Comparison of ENCODE assay signal across 8 mouse cellular contexts in the genomic region with DNA sequence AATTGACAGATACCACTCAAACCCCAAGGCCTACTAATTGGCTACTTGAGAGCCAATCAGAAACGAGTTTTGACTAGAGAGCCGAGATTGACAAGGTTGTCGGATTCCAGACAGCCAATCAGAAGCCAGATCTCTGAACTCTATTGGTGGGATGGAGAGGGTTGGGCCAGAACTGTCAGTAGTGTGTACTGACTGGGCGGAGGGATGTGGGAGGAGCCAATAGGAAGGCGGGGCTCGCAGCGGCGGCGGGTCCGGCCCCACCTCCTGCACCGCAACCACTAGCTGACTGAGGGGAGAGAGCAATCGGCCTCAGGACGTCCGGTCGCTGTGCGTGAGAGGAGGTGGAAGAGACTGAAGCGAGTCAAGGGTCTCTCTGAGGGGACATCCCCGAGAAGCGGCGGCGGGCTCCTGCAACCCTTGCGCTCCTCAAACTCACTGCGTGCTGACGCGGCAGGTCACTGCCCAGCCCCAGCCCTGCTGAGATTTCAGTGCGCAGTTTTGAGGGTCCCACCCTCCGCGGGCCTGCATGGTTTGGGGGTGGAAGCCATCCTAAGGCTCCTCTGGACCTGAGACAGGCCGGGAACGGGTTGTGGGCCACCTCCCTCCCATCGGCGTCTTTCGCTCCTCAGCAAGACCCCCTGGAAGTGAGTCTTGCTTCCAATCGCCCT. TPM values are rescaled to one million over a fixed set of nuclear protein-coding genes. Genes with fewer than 3 reads are reported as not detected.
DNase-seq lines count a peak whose midpoint lies in the region; ATAC-seq and TF ChIP-seq lines count a peak whose summit lies in the region.

Hykk (plus strand) TSS at position 274 of the 668 bp plus-strand sequence.

- no peaks in the 10 kb centered on the region; a peak in 1 of 4 replicates for H3K4me1 ChIP-seq in CH12.LX (ENCODE audit: control insufficient read depth in 1 of 2, insufficient read depth in 2 of 2)
- peaks cover 9% of the 10 kb centered on the region for H3K4me1 ChIP-seq in forebrain, embryonic 13.5 days
- H3K4me1 ChIP-seq in heart, postnatal 0 days (ENCODE audit: control insufficient read depth, insufficient read depth): no peaks in the 10 kb centered on the region
- 0 out of 4 replicates have a peak, but pooled peaks cover 0 to 2% of the 10 kb centered on the region in 2 experiments for H3K4me1 ChIP-seq in liver, embryonic 14.5 days (replicated peaks; ENCODE audit: control insufficient read depth in 2 of 2, insufficient read depth in 2 of 2, low read length in 1 of 2)
- H3K4me1 ChIP-seq in stomach, embryonic 15.5 days: no peaks in the 10 kb centered on the region

- no peaks in the 10 kb centered on the region for H3K79me2 ChIP-seq in CH12.LX (replicated peaks; ENCODE audit: control insufficient read depth, extremely low read depth, insufficient read depth, poor library complexity, severe bottlenecking)

- peak; percentile 63 for TF ChIP-seq POLR2A in CH12.LX (IDR thresholded peaks at IDR 0.05; ENCODE audit: low read depth, low read length)

- no peaks in the 10 kb centered on the region for H3K27me3 ChIP-seq in CH12.LX (replicated peaks)
- no peaks in the 10 kb centered on the region for H3K27me3 ChIP-seq in forebrain, embryonic 13.5 days
- no peaks in the 10 kb centered on the region for H3K27me3 ChIP-seq in heart, postnatal 0 days (ENCODE audit: control insufficient read depth, insufficient read depth, low read length)
- H3K27me3 ChIP-seq in liver, embryonic 14.5 days (ENCODE audit: control insufficient read depth, insufficient read depth, low read length): no peaks in the 10 kb centered on the region
- no peaks in the 10 kb centered on the region for H3K27me3 ChIP-seq in stomach, embryonic 15.5 days (replicated peaks)

- in situ Hi-C loops in CH12.LX (cut with MboI; ENCODE audit: low pct_ligation_motif_present, low pct_unique_long_range_greater_than_20kb, low sequenced_read_pairs): no loop called here

- WGBS in forebrain, embryonic 13.5 days: 0% methylated on average over 31 of the region's 34 CpGs
- under 1% methylated on average over 34 of the region's 34 CpGs for WGBS in heart, postnatal 0 days
- WGBS in liver, embryonic 14.5 days (ENCODE audit: insufficient replicate concordance): 1% methylated on average over 34 of the region's 34 CpGs
- under 1% methylated on average over 34 of the region's 34 CpGs for WGBS in stomach, embryonic 15.5 days

- peak; percentile 87 for DNase-seq in CH12.LX (ENCODE audit: extremely low read depth)
- peak; percentile 88 for DNase-seq in cerebellum, adult 11 months
- DNase-seq in heart, postnatal 0 days (ENCODE audit: low spot score): peak; percentile 93
- DNase-seq in kidney, postnatal 36 days: peak; percentile 96
- peak; percentile 49 to 59 (median 56) for DNase-seq in liver, embryonic 14.5 days (ENCODE audit: low read depth in 3 of 3, low spot score in 3 of 3)
- peak; percentile 82 for DNase-seq in neural tube, embryonic 10.5 days (ENCODE audit: extremely low spot score, low spot score)

- no peak for TF ChIP-seq RAD21 in CH12.LX (IDR thresholded peaks at IDR 0.05; ENCODE audit: low read depth, low read length)

- H3K9ac ChIP-seq in CH12.LX (ENCODE audit: insufficient read depth, low read depth): peak within 1 kb of the TSS; percentile 61
- H3K9ac ChIP-seq in forebrain, embryonic 13.5 days: peak within 1 kb of the TSS; percentile 76
- peak within 1 kb of the TSS; percentile 63 for H3K9ac ChIP-seq in heart, postnatal 0 days (replicated peaks; ENCODE audit: low read depth, low read length)
- H3K9ac ChIP-seq in liver, embryonic 14.5 days (replicated peaks): 0 out of 2 replicates have a peak within 1 kb of the TSS, but pooled peaks have one; percentile 11
- H3K9ac ChIP-seq in stomach, embryonic 15.5 days: peak within 1 kb of the TSS; percentile 54

- no peak within 1 kb of the TSS for H3K27ac ChIP-seq in CH12.LX (ENCODE audit: insufficient read depth, low read depth)
- H3K27ac ChIP-seq in forebrain, embryonic 13.5 days: no peak within 1 kb of the TSS
- H3K27ac ChIP-seq in heart, postnatal 0 days (ENCODE audit: low read depth): no peak within 1 kb of the TSS; the same call in 1 of the 2 replicates
- no peak within 1 kb of the TSS for H3K27ac ChIP-seq in liver, embryonic 14.5 days
- H3K27ac ChIP-seq in stomach, embryonic 15.5 days: peak within 1 kb of the TSS; percentile 62

- H3K9me3 ChIP-seq in CH12.LX (replicated peaks; ENCODE audit: low read length): peaks cover 6% of the 10 kb centered on the region
- no peaks in the 10 kb centered on the region for H3K9me3 ChIP-seq in forebrain, embryonic 13.5 days (replicated peaks)
- 0 out of 2 replicates have a peak, but pooled peaks cover 4% of the 10 kb centered on the region for H3K9me3 ChIP-seq in heart, postnatal 0 days (replicated peaks; ENCODE audit: control insufficient read depth, low read length)
- H3K9me3 ChIP-seq in liver, embryonic 14.5 days (ENCODE audit: control insufficient read depth, low read length): no peaks in the 10 kb centered on the region
- H3K9me3 ChIP-seq in stomach, embryonic 15.5 days: no peaks in the 10 kb centered on the region

- peaks cover 0 to 6% of the 10 kb centered on the region in 2 experiments for H3K36me3 ChIP-seq in CH12.LX (replicated peaks in 1 of 2; ENCODE audit: control insufficient read depth in 1 of 2, insufficient read depth in 1 of 2, low read length in 1 of 2)
- H3K36me3 ChIP-seq in forebrain, embryonic 13.5 days (ENCODE audit: poor library complexity, severe bottlenecking): no peaks in the 10 kb centered on the region
- H3K36me3 ChIP-seq in heart, postnatal 0 days (replicated peaks; ENCODE audit: control insufficient read depth, insufficient read depth, low read length): no peaks in the 10 kb centered on the region
- H3K36me3 ChIP-seq in liver, embryonic 14.5 days (replicated peaks; ENCODE audit: control insufficient read depth, insufficient read depth, low read depth): no peaks in the 10 kb centered on the region
- H3K36me3 ChIP-seq in stomach, embryonic 15.5 days: peaks cover under 1% of the 10 kb centered on the region; the same call in 1 of the 2 replicates

- dilution Hi-C loops in CH12.LX (cut with MboI; ENCODE audit: extremely low pct_ligation_motif_present, extremely low pct_unique_long_range_greater_than_20kb, low sequenced_read_pairs): no loop called here

- TF ChIP-seq CTCF in CH12.LX (conservative IDR thresholded peaks at IDR 0.05 in 1 of 2, IDR thresholded peaks at IDR 0.05 in 1 of 2; ENCODE audit: low read depth in 2 of 2, low read length in 2 of 2): no peak
- TF ChIP-seq CTCF in heart, postnatal 0 days (IDR thresholded peaks at IDR 0.05; ENCODE audit: low read depth): no peak
- TF ChIP-seq CTCF in liver, embryonic 14.5 days (IDR thresholded peaks at IDR 0.05; ENCODE audit: low read depth): no peak

- TF ChIP-seq EP300 in CH12.LX (IDR thresholded peaks at IDR 0.05; ENCODE audit: low read length): no peak
- no peak for TF ChIP-seq EP300 in heart, postnatal 0 days (IDR thresholded peaks at IDR 0.05; ENCODE audit: low read depth)
- no peak for TF ChIP-seq EP300 in liver, embryonic 14.5 days (IDR thresholded peaks at IDR 0.05; ENCODE audit: low read depth)

- H3K4me3 ChIP-seq in CH12.LX (replicated peaks in 1 of 3; ENCODE audit: low read depth in 2 of 3, low read length in 2 of 3, poor library complexity in 1 of 3): peak within 1 kb of the TSS; percentile 45 to 69 (median 52)
- peak within 1 kb of the TSS; percentile 74 for H3K4me3 ChIP-seq in forebrain, embryonic 13.5 days
- H3K4me3 ChIP-seq in heart, postnatal 0 days (ENCODE audit: low read depth, low read length): peak within 1 kb of the TSS; percentile 71
- peak within 1 kb of the TSS; percentile 48 to 49 for H3K4me3 ChIP-seq in liver, embryonic 14.5 days (ENCODE audit: insufficient read depth in 1 of 2, low read depth in 2 of 2, low read length in 2 of 2)
- peak within 1 kb of the TSS; percentile 64 for H3K4me3 ChIP-seq in stomach, embryonic 15.5 days (replicated peaks)

- peak; percentile 99 for ATAC-seq in forebrain, embryonic 13.5 days
- ATAC-seq in heart, postnatal 0 days (ENCODE audit: insufficient read depth, low read depth): peak; percentile 99
- ATAC-seq in liver, embryonic 14.5 days (ENCODE audit: insufficient read depth): peak; percentile 91
- ATAC-seq in stomach, embryonic 15.5 days (ENCODE audit: insufficient read depth, low FRiP score, low read depth): peak; percentile 98

- H3K4me2 ChIP-seq in CH12.LX (ENCODE audit: insufficient read depth, low read depth, poor library complexity, severe bottlenecking): peak within 1 kb of the TSS; percentile 60
- peak within 1 kb of the TSS; percentile 90 for H3K4me2 ChIP-seq in forebrain, embryonic 13.5 days
- H3K4me2 ChIP-seq in heart, postnatal 0 days (ENCODE audit: low read depth, low read length): peak within 1 kb of the TSS; percentile 77
- peak within 1 kb of the TSS; percentile 59 for H3K4me2 ChIP-seq in liver, embryonic 14.5 days (ENCODE audit: low read depth)
- H3K4me2 ChIP-seq in stomach, embryonic 15.5 days: peak within 1 kb of the TSS; percentile 91

TF ChIP-seq in CH12.LX, 34 proteins besides CTCF, POLR2A, EP300 and RAD21:
- TF ChIP-seq MEF2A (IDR thresholded peaks at IDR 0.05; ENCODE audit: borderline replicate concordance, low read depth, low read length) (no peak), PAX5 (IDR thresholded peaks at IDR 0.05; ENCODE audit: low read length) (no peak), HCFC1 (IDR thresholded peaks at IDR 0.05; ENCODE audit: low read depth, low read length) (no peak), MXI1 (IDR thresholded peaks at IDR 0.05; ENCODE audit: low read depth, low read length) (no peak), CHD2 (IDR thresholded peaks at IDR 0.05; ENCODE audit: low read length) (peak; percentile 84)

RNA-seq across cellular contexts. Expression of gene Hykk, which starts in this region (rescaled TPM):
- total RNA-seq in CH12.LX (2012; rRNA removed) (0.17 and 0.29 TPM in 2 replicates), CH12.LX (2014; rRNA removed) (0.15 and 0.22 TPM in 2 replicates)
- polyA plus RNA-seq in CH12.LX (2012; ENCODE audit: insufficient read length, low read depth): 0.19 and 0.23 TPM in 2 replicates
- 1.9 and 2.2 TPM in 2 replicates for polyA plus RNA-seq in forebrain, embryonic 13.5 days (2015; fragmentation: Nextera tagmentation; extraction: Ambion mirVana)
- total RNA-seq in heart, postnatal 0 days (2014; rRNA removed; ENCODE audit: low replicate concordance): 3.3 and 3.6 TPM in 2 replicates
- polyA plus RNA-seq in heart, postnatal 0 days (2015; fragmentation: Nextera tagmentation; extraction: Ambion mirVana): 1.4 and 1.5 TPM in 2 replicates
- 0.76 and 0.81 TPM in 2 replicates for polyA plus RNA-seq in liver, embryonic 14.5 days (2012; rRNA removed)
- 1.8 and 2.1 TPM in 2 replicates for polyA plus RNA-seq in liver, embryonic 14.5 days (2014; fragmentation: Nextera tagmentation; extraction: Ambion mirVana)
- polyA plus RNA-seq in stomach, embryonic 15.5 days (2015; fragmentation: Nextera tagmentation; extraction: Ambion mirVana): 3.7 and 3.8 TPM in 2 replicates

Comparison
In these comparisons a context has a peak if more than half of its experiments do, and no peak if none do; other contexts are left out.
1. Peak in DNase-seq, H3K4me3 ChIP-seq, H3K9ac ChIP-seq and H3K4me2 ChIP-seq in CH12.LX; RNA of the gene not detected or under 1 TPM.
2. H3K9ac ChIP-seq: peak in every context shown above with its lines; median percentile 76 in forebrain, embryonic 13.5 days; 63 in heart, postnatal 0 days; 61 in CH12.LX; 54 in stomach, embryonic 15.5 days; 11 in liver, embryonic 14.5 days.